Mouse (Mus musculus) liver, embryonic 15.5 days (tissue): ENCODE results near the gene Cep41. TPM values are rescaled to one million over a fixed set of nuclear protein-coding genes. Genes with fewer than 3 reads are reported as not detected.
A peak's percentile ranks its signal among the peaks of the same experiment; 100 is the strongest.

Source experiments
- ATAC-seq: fragments of 200-750 bp; cut with Nextera tagmentation; 2 replicates; pipeline ENCODE4 v1.8.0; 2017; ENCODE audit warnings: moderate number of reproducible peaks, mild to moderate bottlenecking, moderate library complexity; ENCODE audit not compliant: insufficient read depth
- H3K27ac ChIP-seq: fragments of 300-500 bp; sonication (generic); replicated peaks from 2 replicates; pipeline ENCODE4 v1.5.1; 2015; ENCODE audit warnings: mild to moderate bottlenecking, inconsistent platforms
- H3K27me3 ChIP-seq: fragments of 300-500 bp; sonication (generic); 2 replicates; pipeline ENCODE4 v1.6.1; 2015; ENCODE audit warnings: mild to moderate bottlenecking, inconsistent platforms
- H3K36me3 ChIP-seq: fragments of 300-500 bp; sonication (generic); replicated peaks from 2 replicates; pipeline ENCODE4 v1.6.1; 2015; ENCODE audit warnings: moderate library complexity, mild to moderate bottlenecking, inconsistent platforms
- H3K4me1 ChIP-seq: fragments of 300-500 bp; sonication (generic); replicated peaks from 2 replicates; pipeline ENCODE4 v1.6.1; 2015; ENCODE audit warnings: inconsistent platforms
- H3K4me2 ChIP-seq: fragments of 300-500 bp; sonication (generic); 2 replicates; pipeline ENCODE4 v1.6.1; 2015; ENCODE audit warnings: moderate library complexity, mild to moderate bottlenecking, inconsistent platforms
- H3K4me3 ChIP-seq: fragments of 300-500 bp; sonication (generic); replicated peaks from 2 replicates; pipeline ENCODE4 v1.5.1; 2015; ENCODE audit warnings: mild to moderate bottlenecking, inconsistent platforms
- H3K9ac ChIP-seq: fragments of 300-500 bp; sonication (generic); 2 replicates; pipeline ENCODE4 v1.6.1; 2015; ENCODE audit warnings: moderate library complexity, mild to moderate bottlenecking, inconsistent platforms
- H3K9me3 ChIP-seq: fragments of 300-500 bp; sonication (generic); replicated peaks from 2 replicates; pipeline ENCODE4 v1.6.1; 2016; ENCODE audit warnings: inconsistent platforms
- WGBS: fragments of 180-500 bp; shearing (Covaris S2); methylation state at CpG from one replicate; pipeline ENCODE4 v1.1.7; 2015; ENCODE audit warnings: mixed read lengths; ENCODE audit not compliant: insufficient replicate concordance; 5-methylcytosine and 5-hydroxymethylcytosine counted together
- polyA plus RNA-seq: library from polyadenylated mRNA; unstranded; fragments of >200 nt; fragmentation: Nextera tagmentation; extraction: Ambion mirVana; gene quantifications from 2 replicates; pipeline ENCODE4 v1.2.1, GENCODE M21; 2015

Gene Cep41
- polyA plus RNA-seq, 1 experiment from 2014 or later: 3.8 TPM

DNA sequence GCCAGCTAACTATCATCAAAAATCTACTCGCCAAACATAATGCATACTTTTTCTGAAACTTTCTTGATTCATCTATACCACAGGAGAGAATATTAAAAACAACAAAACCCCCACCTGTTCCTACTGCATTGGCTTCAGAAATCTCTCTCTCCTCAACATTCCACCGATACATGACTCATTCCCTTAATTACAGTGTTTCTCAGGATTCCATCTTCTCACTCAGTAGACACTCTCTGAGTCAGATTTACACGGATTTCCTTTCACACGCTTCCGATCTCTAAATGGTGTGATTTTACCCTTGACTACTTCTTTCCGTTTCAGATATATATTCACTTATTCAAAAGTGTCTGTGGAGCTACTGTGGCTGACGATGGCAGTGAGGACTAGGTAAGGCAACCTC, 6.4 kb downstream of the Cep41 start:
- H3K9me3 ChIP-seq: no peaks in the 10 kb centered on the region
- WGBS: 70% methylated on average over 7 of the region's 7 CpGs
- ATAC-seq: no peak
- no peak overlapping the region for H3K4me2 ChIP-seq
- no peak overlapping the region for H3K27ac ChIP-seq
- no peaks in the 10 kb centered on the region for H3K27me3 ChIP-seq
- no peak overlapping the region for H3K9ac ChIP-seq
- no peaks in the 10 kb centered on the region for H3K36me3 ChIP-seq
- no peak overlapping the region for H3K4me3 ChIP-seq
- peaks cover 7% of the 10 kb centered on the region for H3K4me1 ChIP-seq

DNA sequence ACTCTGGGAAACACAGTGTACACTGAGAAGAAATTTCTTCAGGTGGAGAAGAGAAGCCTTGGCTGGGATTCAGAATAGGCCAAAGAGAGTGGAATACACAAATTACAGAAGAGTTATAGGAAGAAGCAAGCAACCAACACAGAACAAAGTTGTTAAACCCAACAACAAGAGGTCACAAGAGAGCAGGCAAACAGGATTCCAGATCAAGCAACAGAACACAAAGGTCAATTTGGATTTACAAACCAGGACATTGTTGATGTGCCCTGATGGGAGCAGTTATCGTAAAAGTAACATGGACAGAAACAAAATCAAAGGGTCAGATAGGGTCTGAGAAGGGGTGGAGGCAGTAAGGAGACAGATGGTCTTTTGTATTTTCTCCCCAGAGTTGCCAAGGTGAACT, 9.0 kb downstream of the Cep41 start:
- no peak overlapping the region for H3K27ac ChIP-seq
- peaks cover 7% of the 10 kb centered on the region for H3K4me1 ChIP-seq
- H3K9ac ChIP-seq: no peak overlapping the region
- H3K4me3 ChIP-seq: no peak overlapping the region
- no peaks in the 10 kb centered on the region for H3K36me3 ChIP-seq
- no peaks in the 10 kb centered on the region for H3K9me3 ChIP-seq
- ATAC-seq: no peak
- no peak overlapping the region for H3K4me2 ChIP-seq
- WGBS: 49% methylated on average over 1 of the region's 1 CpGs
- H3K27me3 ChIP-seq: no peaks in the 10 kb centered on the region

DNA sequence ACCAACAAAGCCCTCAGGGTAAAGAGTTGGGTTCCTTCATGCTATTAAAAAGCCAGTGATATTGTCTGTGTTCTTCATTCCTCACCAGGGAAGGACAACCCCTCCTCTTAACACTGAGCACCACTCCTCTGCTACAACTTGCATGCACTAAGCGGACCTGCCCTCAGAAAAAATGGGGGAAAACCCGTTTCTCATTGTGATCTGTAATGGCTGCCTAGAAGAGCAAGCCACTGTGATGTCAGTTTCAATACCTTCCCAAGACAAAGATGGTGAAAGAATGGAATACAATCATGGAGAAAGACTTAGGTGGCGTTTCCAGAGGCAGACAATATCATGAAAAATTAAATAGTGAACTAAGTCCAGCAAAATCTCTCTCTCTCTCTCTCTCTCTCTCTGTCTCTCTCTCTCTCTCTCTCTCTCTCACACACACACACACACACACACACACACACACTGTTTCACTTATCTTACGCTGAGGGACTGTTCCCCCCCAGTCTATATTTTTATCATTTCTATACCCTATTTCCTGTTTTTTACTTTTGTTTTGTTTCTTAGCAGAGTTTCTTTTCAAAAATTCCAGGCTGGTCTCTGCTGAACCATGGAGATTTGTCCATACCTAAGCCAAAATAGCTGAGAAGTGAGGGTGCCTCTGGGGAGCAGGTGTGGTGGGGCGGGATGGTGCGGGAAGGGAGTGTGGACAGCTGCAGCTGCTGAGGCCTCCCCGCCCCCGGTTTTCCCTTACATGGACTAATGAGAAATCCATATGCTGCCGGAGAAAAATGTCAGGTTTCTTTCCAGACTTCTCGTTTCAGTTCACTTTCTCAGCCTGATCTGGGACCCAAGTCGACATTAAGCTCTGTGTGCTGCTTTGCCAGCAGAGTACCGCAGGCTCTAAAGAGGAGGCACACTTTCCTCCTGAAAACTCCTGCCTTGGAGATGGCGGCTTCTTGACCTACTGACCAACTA, 11.3 kb downstream of the Cep41 start:
- Histone ChIP-seq H3K4me2 (no peak overlapping the region), H3K9me3 (no peaks in the 10 kb centered on the region), H3K9ac (no peak overlapping the region), H3K27ac (peak overlapping the region; percentile 45; the same call in 1 of the 2 replicates), H3K4me3 (no peak overlapping the region), H3K36me3 (no peaks in the 10 kb centered on the region), H3K27me3 (no peaks in the 10 kb centered on the region), H3K4me1 (peaks cover 7% of the 10 kb centered on the region)
- no peak for ATAC-seq
- WGBS: 47% methylated on average over 13 of the region's 13 CpGs

DNA sequence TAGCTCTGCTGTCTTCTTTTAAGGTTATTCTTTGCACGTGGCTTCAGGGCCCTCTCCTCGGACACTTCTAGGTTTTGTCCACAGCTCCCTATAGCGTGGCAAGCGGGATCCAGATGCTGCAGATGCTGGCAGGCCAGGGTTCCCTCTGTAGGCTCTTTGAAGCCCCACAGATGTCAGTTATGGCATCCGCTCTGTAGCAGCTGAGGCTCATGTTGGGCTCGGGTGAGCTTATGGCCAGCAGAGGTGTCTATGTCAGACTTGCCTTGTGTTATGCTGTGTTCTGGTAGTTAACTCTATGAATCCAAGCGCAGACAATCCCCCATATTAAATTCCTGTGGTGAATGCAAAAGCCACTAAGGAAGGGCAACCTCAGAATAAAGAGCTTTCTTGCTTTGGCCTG, 13.1 kb downstream of the Cep41 start:
- Histone ChIP-seq H3K4me2 (no peak overlapping the region), H3K27me3 (no peaks in the 10 kb centered on the region), H3K9ac (no peak overlapping the region), H3K36me3 (no peaks in the 10 kb centered on the region), H3K27ac (no peak overlapping the region), H3K4me3 (no peak overlapping the region), H3K9me3 (no peaks in the 10 kb centered on the region), H3K4me1 (peaks cover 21% of the 10 kb centered on the region)
- WGBS: 71% methylated on average over 7 of the region's 7 CpGs
- no peak for ATAC-seq

DNA sequence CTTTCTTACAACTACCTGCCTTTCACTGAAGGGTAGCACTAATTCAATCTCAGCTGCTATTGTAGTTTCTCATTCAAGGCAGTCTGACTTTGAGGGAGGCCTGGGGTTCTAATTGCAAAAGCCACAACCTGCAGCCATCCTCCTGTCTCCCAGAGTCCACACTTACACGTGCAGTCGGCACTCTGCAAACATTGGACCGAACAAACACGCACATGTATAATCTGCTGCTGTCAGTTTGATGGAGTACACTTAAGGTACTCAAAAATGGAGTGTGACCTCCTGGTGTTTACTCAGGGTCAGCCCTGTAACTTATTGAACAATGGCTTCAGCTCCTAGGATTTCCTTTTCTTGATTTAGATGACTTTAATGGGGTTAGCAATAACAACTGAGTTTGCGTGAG, 14.0 kb downstream of the Cep41 start:
- no peaks in the 10 kb centered on the region for H3K9me3 ChIP-seq
- H3K36me3 ChIP-seq: no peaks in the 10 kb centered on the region
- peaks cover 30% of the 10 kb centered on the region for H3K4me1 ChIP-seq
- 59% methylated on average over 5 of the region's 5 CpGs for WGBS
- no peak overlapping the region for H3K27ac ChIP-seq
- ATAC-seq: no peak
- H3K9ac ChIP-seq: no peak overlapping the region
- no peaks in the 10 kb centered on the region for H3K27me3 ChIP-seq
- H3K4me2 ChIP-seq: no peak overlapping the region
- no peak overlapping the region for H3K4me3 ChIP-seq

DNA sequence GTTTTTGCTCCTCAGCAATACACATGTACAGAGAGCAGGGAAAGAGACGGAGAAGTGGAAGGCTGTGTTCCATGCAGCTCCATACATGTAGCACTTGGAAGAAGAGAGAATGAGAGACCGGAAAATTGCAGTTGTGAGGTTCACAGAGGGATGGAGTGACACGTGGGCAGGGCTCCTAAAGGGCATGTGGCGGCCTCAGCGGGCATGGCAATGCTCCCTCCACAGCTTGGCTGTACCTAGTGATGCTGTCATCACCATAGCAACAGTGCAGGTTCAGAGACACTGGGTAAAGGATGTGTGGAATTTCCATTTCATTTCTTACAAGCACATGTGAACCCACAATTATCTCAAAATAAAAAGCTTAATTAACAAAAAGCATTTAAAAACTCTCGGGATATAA, 15.1 kb downstream of the Cep41 start:
- WGBS: 68% methylated on average over 6 of the region's 6 CpGs
- Histone ChIP-seq H3K36me3 (no peaks in the 10 kb centered on the region), H3K4me2 (no peak overlapping the region), H3K27ac (no peak overlapping the region), H3K9me3 (no peaks in the 10 kb centered on the region), H3K4me3 (no peak overlapping the region), H3K9ac (no peak overlapping the region), H3K4me1 (peaks cover 40% of the 10 kb centered on the region), H3K27me3 (no peaks in the 10 kb centered on the region)
- ATAC-seq: no peak

DNA sequence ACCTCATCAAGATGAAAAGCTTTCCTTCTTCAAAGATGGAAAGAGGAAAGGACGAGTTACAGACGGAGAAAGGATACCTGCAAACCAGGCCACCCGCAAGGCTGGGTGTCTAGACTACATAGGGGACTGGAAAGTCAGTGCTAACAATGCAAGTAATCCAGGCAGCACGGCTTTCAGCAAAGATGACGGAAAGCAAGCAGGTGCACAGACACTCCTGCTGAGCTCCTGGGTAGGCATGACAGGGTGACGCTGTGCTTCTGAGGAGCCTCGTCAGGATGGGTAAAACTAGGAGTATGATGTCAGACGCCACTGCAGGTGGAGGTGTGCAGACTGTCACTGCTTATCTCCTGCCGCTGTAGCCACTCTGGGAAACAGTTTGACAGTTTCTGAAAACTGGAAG, 16.0 kb downstream of the Cep41 start:
- WGBS: 78% methylated on average over 9 of the region's 9 CpGs
- peaks cover 41% of the 10 kb centered on the region for H3K4me1 ChIP-seq
- no peak overlapping the region for H3K4me2 ChIP-seq
- H3K27ac ChIP-seq: no peak overlapping the region
- no peaks in the 10 kb centered on the region for H3K36me3 ChIP-seq
- no peak overlapping the region for H3K4me3 ChIP-seq
- H3K9ac ChIP-seq: no peak overlapping the region
- no peak for ATAC-seq
- H3K9me3 ChIP-seq: no peaks in the 10 kb centered on the region
- H3K27me3 ChIP-seq: no peaks in the 10 kb centered on the region

DNA sequence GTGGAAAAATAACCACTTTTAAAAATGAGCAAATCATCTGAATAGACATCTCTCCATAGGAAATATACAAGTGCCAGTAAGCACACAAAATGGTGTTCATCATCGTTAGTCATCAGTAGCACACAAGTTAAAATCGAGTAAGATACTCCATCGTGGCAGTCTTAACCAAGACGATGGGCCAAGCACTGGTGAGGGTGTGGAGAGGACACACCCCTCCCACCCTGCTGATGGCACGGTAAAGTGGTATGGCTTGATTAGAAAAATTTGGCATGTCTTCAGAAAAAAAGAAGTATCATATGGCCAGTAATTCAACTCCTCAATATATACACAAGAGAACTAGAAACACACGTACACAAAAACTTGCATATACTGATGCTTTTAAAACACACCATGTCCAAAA, 17.0 kb downstream of the Cep41 start:
- no peaks in the 10 kb centered on the region for H3K36me3 ChIP-seq
- WGBS: 49% methylated on average over 6 of the region's 6 CpGs

DNA sequence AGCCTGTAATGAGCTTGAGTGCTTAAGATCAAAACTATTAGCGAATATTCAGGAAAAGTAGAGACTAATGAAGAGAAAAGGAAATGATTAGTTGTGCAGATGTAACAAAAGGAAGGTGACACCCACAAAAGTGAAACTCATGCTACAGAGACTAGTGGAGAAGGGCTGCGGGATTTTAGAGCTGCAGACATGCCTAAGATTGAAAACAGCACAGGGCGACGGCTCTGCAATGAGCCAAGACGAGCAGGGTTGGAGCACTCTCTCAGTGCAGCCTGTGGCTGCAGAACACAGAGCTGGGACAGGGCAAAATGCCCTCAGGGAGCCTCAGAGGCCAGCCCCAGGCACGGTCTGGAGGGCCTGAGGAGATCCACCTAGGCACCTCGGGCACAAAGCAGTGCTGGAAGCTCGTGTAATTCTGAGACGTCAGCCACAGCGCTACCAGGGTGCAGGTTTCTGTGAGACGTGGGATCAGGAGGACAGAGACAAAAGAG, 18.2 kb downstream of the Cep41 start:
- H3K9me3 ChIP-seq: no peaks in the 10 kb centered on the region
- ATAC-seq: no peak
- 49% methylated on average over 11 of the region's 11 CpGs for WGBS
- no peaks in the 10 kb centered on the region for H3K36me3 ChIP-seq
- H3K9ac ChIP-seq: no peak overlapping the region
- no peak overlapping the region for H3K4me3 ChIP-seq
- peak overlapping the region; percentile 57 for H3K27ac ChIP-seq
- no peaks in the 10 kb centered on the region for H3K27me3 ChIP-seq
- H3K4me2 ChIP-seq: peak overlapping the region; percentile 23; the same call in 1 of the 2 replicates
- H3K4me1 ChIP-seq: peaks cover 38% of the 10 kb centered on the region

More for the DNA sequence above, 17.0 kb downstream of the Cep41 start:
- H3K4me1 ChIP-seq: peaks cover 38% of the 10 kb centered on the region
- no peak overlapping the region for H3K27ac ChIP-seq
- H3K4me2 ChIP-seq: no peak overlapping the region
- no peaks in the 10 kb centered on the region for H3K27me3 ChIP-seq
- no peak overlapping the region for H3K4me3 ChIP-seq
- no peak for ATAC-seq
- no peak overlapping the region for H3K9ac ChIP-seq
- no peaks in the 10 kb centered on the region for H3K9me3 ChIP-seq

DNA sequence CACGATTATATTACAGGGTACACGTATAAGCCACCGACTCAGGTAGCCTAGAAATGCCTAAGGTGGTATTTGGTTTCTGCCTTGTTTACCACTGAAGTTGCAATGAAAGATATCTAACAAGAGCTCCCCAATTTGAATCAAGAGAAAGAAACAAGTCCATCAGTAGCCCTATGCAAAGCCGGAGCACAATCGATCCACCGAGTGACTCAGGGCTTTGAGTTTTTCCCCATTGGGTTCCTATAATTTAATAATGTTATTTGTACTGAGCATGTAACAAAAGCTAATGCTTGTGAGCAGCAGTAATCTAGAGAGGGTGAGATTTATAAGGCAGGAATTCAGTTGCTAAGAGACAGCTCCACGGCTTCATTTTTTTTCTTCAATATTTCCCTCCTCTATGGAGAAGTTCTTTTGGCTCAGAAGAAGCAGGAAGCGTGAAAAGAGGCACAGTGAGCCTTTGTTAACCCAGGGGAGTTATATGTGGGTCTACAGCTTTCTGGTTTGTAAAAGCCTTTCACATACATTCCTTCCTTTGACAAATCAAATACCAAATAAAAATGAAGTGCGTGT, 18.8 kb downstream of the Cep41 start:
- Histone ChIP-seq H3K4me1 (peaks cover 38% of the 10 kb centered on the region), H3K4me2 (no peak overlapping the region; the same call in 1 of the 2 replicates), H3K36me3 (no peaks in the 10 kb centered on the region), H3K9ac (no peak overlapping the region), H3K27ac (peak overlapping the region; percentile 57; the same call in 1 of the 2 replicates), H3K4me3 (no peak overlapping the region), H3K9me3 (no peaks in the 10 kb centered on the region), H3K27me3 (no peaks in the 10 kb centered on the region)
- WGBS: 64% methylated on average over 9 of the region's 9 CpGs
- no peak for ATAC-seq

DNA sequence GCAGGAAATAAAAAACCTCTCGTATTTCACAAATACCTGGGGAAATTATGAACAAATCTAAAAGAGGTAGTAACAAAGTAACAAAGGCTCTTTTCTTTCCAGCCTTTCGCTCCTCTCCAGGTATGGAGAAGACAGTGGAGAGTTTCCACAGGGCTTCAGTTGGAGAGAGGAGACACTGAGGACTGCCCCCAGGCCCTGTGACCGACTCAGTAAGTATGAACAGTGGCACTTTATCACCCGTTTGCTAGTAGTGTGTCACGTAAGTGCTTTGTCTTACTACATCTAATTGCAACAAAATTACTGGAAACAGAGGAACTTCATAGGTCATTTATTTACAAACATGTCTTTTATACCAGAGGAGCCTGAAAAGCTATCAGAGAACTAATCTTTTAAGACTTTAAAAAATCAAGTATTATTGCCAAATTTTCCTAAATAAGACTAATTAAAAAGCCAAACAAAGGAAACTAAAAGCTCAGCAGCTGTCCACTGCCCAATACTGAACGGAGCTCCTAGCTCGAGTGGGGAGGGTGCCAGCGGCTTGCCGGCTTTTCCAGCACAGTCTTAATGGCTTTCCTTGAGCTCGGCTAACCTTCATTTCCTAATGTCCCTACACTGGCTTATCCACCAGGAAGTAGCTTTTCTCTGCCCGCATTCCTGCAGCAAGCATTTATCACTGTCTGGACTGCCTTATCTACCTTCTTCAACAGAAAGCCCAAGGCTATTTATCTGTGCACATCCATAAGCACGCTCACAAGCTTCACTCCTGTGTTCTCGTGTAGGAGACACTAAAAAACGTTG, 19.6 kb downstream of the Cep41 start:
- Histone ChIP-seq H3K4me3 (no peak overlapping the region; the same call in 1 of the 2 replicates), H3K4me2 (peak overlapping the region; percentile 44), H3K27me3 (no peaks in the 10 kb centered on the region), H3K9me3 (no peaks in the 10 kb centered on the region), H3K4me1 (peaks cover 38% of the 10 kb centered on the region), H3K27ac (no peak overlapping the region), H3K9ac (no peak overlapping the region), H3K36me3 (no peaks in the 10 kb centered on the region)
- no peak for ATAC-seq
- 21% methylated on average over 14 of the region's 14 CpGs for WGBS
